Mouse (Mus musculus): Measurements from ENCODE around the gene Galnt4.
A peak's percentile ranks its signal among the peaks of the same experiment; 100 is the strongest.

Galnt4 gene

DNA sequence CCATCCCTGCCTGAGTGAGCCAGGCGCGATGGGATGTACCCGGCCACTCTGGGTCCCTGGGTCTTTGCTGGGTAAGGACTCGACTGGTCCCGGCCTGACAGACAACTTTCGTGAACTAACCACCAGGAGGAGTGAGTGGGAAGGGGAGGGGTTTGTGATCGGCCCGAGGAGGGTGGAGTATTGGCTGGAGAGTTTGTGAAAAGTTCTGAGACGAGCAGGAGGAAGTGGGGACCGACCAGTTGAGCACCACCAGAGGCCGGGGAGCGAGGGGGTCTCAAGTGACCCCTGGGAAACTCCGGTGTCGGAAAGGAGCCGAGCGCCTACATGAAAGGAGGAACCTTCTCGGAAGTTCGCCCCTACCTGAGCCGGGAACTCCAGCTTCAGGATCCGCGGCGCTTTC lies at the start of gene Galnt4:
TSS of gene Galnt4 (plus strand) at position 196 of the 400 bp plus-strand sequence.
- peak; percentile 83 for DNase-seq

DNA sequence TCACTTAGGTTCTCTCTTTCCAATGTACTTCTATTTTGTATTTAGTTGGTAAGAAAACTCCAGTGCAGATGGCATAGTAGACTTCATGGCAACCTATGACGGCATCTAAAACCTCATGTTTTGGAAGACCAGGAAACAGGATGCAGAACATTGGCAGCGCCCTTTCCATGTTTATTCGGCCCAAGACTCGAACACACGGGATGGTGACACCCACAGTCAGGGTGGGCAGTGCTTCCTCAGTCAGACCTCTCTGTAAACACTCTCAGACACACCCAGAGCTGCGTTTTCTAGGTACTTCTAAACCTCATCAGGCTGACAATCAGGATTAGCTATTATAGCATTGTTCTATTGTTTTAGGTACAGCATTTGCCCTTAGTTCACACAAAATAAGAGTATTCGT lies 47.4 kb upstream of the Galnt4 start:
- DNase-seq, result no peak

DNA sequence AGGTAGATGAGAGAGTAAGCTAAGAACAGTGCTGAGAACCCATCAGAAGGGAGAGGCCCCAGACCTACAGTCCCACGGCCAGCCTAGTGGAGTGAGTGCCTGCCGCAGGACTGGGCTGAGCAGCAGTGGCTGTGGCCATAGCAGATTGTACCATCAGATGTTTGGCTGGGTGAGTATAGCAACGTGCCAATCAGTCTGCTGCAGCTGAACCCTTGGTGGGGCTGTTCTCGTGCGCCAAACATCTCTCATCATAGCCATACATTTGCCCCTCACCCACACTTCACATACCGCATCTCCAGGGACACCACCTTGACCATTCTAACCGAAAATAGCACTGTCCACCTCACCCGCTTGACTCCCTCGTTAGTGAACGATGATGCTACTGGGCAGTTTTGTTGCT lies 46.5 kb upstream of the Galnt4 start:
- no peak for DNase-seq

DNA sequence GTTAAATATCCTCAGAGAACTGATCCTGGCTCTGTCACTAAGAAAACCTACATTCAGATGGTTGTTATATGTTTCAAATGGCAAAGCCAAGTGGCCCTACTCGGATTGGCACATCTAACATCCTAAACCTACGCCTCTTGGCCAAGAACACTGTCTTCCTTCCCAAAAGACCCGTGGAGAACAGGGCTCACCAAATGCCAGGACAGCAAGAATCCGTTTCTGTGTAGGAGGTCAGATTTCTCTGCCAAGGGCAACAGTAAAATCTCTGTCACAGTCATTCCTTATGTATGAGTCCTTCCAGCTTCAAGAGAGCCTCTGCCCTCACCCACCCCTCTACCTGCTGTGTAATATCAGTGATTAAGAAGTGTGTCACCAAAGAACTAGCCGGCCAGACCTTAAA lies 45.4 kb upstream of the Galnt4 start:
- no peak for DNase-seq

DNA sequence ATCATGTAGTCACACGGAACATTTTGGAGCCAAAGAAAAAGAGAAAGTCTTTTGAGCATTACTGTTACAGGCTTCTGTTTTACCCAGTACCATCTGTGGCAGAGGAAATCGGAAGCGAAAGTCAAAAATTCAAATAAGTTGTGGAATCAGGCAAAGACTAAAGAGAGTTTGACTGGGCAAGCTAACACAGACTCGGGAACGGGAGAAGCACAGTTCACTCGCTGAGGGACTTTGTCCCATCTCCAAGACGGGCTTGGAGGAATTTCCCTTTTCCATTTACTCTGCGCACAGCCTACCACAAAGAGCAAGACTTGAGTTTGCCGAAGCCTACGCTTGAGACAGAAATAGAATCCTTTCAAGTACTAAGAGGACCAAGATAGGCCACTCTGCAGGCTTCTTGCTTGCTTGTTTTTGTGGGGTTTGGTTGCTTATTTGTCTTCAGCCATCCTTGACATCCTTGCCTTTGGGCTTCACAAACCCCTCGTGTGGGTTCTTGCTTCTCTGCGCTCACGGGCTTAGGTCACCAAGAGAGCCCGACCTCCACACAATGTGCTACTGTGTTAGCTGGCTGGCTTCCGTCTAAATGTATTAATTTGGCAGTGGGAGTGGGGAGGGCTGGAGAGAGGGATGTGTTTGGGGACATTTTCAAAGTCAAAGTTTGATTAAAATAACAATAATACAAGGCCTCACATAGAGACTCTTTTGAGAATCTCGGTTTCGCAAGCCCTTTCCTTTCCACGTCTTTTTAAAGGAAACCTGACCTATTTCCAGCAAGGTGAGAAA lies 31.7 kb upstream of the Galnt4 start:
- no peak for DNase-seq

DNA sequence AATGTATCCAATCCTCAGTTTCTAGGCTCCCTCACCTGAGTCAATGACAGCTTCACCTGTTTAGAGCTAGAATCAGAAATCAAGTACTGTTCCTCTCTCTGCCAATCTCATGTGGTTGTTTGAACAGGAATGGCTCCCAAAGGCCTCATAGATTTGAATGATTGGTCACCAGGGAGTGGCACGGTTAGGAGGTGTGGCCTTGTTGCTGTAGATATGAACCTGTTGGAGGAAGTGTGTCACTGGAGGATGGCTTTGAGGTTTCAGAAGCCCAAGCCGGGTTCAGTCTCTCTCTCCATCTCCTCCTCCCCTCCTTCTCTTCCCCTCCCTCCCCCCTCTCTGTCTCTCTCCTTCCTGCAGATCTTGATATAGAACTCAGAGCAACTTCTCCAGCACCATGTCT lies 29.3 kb upstream of the Galnt4 start:
- DNase-seq, result no peak

DNA sequence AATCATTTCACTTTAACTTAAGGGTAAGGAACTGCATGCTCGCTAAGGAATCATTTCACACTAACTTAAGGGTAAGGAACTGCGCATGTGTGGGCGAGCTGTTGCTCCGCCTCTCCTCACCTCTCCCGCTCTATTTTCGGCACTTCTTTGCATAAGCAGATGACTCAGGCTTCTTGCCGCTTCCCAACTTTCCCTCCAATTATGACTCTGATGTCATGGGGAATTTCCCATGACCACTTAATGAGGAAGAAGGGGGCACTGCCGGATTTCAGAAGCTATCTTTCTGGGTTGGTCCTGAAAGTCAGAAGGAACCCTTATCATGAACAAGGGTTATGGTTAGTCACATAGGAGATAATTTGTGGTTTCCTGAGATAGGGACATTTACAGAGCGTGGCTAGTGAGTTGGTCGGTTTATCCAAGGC lies 26.4 kb upstream of the Galnt4 start:
- DNase-seq, result no peak

DNA sequence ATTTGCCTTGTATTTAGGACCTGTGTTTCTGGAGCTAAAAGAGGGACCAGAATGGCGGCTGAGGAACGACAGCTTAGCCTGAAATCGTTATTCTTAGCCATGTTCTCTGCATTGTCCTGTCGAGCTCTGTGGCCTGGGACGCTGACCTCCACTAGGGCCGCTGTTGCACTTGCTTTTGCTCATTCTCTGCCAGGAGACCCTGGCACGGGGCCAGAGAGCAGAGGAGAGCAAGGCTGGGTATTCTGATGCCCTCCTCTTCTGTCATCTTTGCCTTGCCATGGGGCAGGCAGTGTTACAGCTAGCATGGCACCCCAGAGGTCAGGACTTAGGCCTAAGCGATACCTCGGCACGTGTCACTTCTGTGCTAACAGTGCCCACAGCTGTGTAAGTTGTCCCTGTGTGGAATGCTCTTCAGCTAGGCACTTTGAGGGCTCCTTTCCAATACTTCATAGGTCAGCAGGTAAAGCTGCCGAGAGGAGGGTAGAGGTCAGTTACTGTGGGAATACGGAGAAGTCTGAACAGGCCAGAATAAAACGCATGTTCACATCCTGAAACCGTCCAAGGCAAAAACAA lies 24.4 kb upstream of the Galnt4 start:
- peak; percentile 68 for DNase-seq

DNA sequence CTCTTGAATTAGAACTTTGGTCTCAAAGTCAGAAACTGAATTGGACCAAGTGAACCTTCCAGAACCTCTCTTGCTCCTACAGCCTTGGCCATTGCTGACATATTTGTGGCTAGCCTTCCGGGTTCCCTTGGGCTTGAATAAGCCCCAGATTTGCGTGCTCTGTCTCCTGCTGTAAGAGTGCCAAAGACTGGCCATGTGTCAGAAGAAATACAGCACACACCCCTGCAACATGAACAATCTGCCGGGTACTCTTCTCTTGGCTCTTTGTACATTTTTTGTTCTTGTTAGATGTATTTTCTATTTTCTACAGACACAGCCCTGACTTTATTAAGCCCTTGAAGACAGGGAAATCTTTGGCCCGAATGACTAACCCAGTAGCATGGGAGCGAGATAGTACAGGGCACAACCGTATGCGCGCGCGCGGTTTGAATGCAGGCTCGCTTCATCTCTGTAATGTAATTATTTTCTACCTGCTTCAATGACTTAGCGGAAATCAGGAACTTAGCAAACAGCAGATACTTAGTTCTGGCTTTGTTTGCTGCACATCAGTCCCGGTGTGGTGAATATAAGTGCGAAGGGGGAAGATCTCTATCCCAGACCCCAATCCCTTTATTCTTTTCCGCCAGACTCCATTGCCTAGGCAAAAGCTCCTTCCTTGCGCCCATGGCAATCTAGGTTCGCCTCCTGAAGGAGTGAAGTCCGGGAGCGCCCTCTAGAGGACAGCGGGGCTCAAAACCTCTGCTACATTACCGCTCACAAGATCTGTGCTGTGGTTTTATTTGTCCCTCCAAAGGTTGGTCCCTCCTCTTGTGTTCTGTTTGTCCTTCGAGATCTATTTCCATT lies 23.3 kb upstream of the Galnt4 start:
- peak; percentile 88 for DNase-seq

DNA sequence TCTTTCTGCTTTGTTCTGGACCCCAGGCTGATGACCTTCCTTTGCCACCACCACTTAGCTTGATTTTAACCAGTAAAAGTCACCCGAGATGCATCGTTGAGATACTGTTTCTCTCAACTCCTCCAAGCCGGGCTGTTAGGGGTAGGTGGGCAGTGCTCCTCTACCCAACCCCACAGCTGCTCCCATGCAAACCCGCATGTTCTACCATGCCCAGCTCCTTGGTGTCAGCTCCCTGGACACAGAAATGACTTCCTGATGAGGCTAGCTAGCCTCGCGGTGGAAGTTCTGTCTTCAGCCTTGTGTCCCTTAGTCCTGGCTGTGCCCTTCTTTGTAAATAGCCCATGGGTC lies 22.7 kb upstream of the Galnt4 start:
- no peak for DNase-seq

DNA sequence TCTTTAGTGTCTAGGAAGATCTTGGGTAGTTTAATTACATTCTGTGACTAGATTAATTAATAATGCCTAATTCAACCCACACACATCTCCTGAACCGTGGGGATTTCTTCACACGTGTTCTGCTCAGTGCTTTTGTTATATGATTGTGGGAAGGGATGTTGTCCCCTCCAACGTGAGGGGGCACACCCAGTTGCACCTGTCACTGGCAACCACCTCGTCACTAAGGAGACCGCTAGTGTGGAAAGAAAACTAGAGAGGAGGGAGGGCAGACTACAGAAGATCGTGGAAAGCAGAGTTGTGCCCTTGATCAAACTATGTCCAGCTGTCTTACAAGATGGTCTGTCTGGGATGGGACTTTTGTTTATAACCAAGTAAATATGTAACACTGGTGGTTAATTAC lies 21.9 kb upstream of the Galnt4 start:
- DNase-seq, result no peak

DNA sequence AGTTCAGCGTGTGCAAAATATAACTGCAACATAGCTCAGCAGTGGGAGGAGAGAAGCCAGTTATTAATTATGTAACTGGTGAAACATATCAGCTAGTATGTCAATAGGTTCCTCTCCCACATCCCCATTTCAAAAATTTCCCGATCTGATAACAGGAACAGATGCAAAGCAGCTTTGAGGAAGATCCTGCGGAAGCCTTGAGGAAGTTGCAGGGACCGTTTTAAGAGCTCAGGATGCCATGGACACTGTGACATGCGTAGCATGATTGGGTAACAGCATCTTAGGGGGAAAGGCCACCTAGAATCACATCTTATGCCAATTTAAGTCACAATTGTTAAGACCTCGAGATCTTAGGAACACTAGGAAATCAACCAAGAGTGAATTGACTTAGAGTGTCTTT lies 18.1 kb upstream of the Galnt4 start:
- no peak for DNase-seq

DNA sequence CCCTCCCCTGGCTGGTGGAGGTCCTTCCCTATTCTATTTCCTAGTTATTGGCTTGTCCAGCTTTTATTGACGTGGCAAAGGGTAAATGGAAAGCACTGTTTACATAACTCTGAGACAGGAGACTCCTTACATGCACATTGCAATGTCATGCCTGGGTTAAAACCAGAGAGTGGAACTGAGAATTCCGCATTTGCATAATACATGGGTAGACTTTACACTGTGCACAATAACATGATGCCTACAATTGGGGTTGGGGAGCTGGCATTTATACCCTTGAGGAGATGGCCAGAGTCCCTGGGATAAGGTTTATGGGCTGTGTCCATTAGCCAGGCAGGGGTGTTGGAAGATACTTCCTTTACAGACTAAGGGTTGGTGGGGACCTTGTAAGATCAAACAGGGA lies 14.6 kb upstream of the Galnt4 start:
- no peak for DNase-seq

DNA sequence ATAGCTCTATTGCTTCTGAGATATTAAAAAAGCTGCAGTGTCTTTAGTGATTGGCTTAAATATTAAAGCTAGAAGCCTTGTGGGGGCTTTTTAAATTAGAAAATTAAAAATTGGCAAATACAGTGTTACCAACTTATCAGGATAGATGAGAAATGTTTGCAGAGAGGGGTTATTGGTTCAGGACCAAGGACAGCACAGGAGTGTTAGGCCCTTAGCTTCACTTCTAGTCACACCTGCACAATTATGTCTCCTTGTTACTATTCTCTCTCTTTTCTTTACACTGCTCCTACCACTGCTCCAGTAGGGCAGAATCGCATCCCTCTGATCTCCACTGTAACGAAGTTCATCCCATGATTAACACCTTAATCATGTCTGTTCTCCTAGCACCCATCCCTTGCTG lies 12.8 kb upstream of the Galnt4 start:
- DNase-seq, result no peak

DNA sequence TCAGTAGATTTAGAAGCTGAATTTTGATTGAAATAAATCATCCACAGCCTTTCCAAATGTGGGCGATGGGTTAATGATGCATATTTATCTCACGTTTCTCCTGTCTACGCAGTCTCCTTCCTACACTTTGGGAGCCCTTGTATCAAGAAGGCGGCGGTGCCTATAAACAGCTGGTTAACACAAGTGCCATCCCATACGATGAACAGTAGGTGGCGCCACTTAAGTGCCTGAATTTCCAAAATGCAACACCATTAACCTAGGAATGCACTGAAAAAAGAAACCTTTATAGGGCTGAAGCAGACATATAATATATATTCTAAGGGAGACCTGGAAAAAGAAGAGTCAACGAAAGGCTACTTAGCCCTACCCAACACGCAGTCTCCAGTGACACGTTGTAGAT lies 10.6 kb upstream of the Galnt4 start:
- DNase-seq, result peak; percentile 34

DNA sequence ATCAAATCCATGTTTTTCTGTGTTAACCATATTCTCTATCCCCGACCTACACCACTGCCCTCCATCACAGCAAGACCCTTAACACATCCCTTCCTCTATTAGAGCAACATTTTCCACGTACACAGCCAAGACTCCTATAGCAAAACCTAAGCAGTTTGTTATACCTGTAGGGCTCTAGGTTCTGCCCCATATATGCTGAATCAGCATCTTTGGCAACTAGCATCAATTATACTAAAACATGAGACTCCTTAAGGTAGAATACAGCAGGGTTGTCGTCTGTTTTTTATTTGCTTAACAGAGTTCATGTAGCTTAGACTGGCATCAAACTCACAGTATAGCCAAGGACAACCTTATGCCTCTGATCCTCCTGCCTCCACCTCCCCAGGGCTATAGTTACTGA lies 2.4 kb upstream of the Galnt4 start:
- no peak for DNase-seq

DNA sequence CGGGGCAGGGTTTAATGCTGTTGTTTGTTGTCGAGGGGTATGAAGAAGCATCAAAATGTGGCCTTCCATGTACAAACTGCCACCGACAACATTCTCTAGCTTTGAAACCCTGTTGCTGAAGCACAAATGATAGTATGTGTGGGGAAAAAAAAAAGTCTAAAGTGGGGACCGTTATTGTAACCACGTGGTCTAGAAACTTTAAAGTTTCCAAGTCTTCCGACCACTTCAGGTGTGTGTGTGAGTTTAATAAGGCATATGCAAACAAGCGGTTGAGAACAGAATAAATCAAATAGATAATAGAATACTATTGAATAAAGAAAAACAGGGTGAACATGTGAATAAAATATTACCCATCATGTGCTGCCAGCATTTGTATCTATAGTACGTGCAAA lies 1.7 kb upstream of the Galnt4 start:
- DNase-seq, result no peak

DNA sequence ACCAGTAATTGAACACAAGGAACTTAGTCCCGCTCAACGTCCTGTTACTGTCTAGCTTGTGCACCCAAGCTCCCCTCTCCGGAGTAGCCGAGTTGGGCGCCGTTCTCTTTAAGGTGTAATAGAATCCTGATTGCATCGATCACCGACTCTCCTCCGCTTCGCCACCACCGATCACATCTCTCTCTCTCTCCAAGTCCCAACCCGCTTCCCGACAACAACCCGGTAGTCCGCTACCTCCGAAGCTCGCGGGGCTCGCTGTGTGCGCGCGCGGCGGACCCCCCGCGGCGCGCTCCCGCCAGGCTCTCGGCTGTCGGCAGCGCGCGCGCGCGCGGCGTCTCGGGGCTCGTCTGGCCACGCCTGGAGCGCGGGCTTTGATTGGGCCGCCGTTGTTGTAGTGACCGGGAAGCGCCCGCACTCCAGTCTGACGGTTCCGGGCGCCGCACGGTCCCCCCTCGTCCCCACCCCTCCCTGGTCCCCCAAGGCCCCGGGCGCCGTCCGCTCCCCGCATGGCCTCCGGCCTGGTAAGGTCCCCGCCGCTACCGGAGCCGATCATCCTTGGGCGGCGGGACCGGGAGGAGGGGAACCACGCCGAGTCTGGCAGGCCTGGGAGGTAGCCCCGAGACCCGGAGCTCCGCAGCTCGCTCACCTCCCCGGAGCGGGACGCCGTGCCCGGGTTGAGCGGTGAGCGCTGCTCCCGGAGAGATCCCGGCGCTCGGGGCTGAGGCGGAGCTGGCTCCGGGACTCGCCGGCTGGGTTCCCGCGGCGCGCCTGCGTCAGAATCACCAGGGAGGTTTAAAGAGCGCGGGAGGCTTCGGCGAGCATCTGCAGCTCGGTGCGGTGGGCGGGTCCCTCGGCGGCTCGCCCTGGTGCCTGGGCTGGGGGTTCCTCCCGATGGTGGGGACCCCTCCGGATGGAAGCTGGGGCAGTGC lies 992 bp upstream of the Galnt4 start, which contains the start of gene Poc1b:
TSS of gene Poc1b (plus strand) at position 334 of the 929 bp plus-strand sequence.
- DNase-seq, result peak; percentile 88

DNA sequence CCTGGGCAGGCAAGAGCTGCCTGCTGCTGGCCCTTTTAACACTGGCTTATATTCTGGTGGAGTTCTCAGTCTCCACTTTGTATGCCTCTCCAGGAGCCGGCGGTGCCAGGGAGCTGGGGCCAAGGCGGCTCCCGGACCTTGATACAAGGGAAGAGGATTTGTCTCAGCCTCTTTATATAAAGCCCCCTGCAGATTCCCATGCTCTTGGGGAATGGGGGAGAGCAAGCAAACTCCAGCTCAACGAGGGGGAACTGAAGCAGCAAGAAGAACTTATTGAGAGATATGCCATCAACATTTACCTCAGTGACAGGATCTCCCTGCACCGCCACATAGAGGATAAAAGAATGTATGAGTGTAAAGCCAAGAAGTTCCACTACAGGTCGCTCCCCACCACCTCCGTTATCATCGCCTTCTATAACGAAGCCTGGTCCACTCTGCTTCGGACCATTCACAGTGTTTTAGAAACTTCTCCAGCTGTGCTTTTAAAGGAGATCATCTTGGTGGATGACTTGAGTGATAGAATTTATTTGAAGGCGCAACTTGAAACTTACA lies 548 bp downstream of the Galnt4 start:
- no peak for DNase-seq

DNA sequence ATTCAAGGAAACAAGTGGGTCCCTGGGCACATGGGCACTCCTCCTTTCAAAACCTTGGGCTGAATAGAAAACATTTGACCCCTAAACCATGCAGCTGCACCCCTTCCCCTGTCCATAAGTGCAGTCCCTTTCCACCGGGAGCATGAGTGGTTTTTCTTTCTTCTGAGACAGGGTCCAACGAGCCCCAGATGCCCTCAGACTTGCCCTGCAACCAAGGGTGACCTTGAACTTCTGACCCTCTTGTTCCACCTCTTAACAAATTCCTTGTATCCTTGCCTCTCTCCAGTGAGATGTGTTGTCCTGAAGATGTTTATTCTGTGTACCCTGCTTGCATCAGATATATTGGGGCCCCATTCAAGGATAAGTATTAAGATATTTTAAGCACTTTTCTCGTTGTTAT lies 5.6 kb downstream of the Galnt4 start:
- DNase-seq, result no peak

DNA sequence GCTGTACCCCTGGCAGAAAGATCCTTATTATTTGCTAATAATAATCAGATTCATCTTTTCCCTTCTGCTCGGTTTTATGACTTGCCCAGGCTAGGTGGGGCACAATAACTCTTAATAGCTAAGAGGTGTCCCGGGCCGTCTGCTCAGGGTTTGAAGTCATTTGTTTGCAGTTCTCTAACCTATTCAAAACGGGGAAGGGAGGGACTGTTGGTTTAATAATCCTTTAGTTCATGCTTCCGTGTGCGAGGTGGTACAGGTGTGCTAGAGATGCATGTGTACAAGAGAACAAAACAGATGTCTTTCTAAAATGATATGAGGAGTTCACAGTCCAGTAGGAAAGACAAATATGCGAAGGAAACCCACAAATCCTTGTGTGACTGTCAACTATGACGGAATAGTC lies 6.3 kb downstream of the Galnt4 start:
- DNase-seq, result no peak

DNA sequence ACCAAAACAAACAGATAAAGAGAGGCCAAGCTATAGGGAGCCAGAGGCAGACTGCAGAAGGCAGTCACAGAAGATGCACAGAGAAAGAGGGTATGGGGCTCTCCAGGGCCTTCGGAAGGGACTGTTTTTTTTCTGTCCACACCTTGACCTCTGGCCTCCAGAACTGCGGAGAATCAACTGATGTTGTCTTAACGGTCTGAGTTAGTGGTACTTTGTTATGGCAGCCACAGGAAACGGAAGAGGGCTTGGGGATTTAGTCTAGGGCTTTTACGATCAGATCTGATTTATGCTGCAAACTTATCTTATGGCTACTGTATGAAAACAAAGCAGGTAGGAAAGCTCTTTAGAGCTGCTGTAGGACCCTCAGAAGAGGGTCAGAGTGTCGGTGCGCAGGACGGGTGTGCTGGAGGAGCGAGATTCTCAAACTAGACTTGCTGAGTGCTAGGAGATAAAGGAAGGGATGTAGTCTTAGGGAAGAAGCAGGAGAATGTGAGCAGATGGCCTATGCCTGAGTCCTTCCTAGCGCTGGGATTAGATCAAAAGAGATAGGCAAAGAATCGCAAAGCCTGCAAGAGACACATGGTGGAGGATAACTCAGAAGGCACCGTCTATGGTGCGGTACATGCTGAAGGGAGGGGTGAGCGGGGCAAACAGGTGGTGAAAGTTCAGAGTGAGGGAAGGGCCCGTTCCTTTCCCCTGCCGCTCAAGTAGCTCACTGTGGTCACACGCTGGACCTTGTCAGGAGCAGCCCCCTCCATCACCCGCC lies 7.7 kb downstream of the Galnt4 start:
- no peak for DNase-seq
